Mouse (Mus musculus) colon, adult 2 months (tissue): ENCODE results near the gene Gm7271. TPM values are rescaled to one million over a fixed set of nuclear protein-coding genes. Genes with fewer than 3 reads are reported as not detected.

Source experiments
- polyA plus RNA-seq: library from polyadenylated mRNA; depleted of rRNA; stranded (reverse); fragments of >200 nt; gene quantifications from 2 replicates; pipeline ENCODE4 v1.2.3, GENCODE M21; 2012; rRNA removed

The Gm7271 gene
- polyA plus RNA-seq: not detected in 2 replicates

GRCm38 (mm10) chr5:76483811-76484210 is at the start of gene Gm7271:
Gene Gm7271, plus strand, starts transcription at chr5:76484040.

GRCm38 (mm10) chr5:76529040-76529703 is 45.3 kb downstream of the Gm7271 start, which contains the start of gene Exoc1:
Gene Exoc1, plus strand, starts transcription at chr5:76529311.

Other genes starting within 250 kb of the Gm7271 start
- gene Clock, start 179.2 kb upstream of the Gm7271 start, polyA plus RNA-seq: 12.0 and 14.5 TPM in 2 replicates
- gene Pdcl2, start 152.9 kb upstream of the Gm7271 start, polyA plus RNA-seq: not detected in 2 replicates
- gene Nmu, start 120.3 kb upstream of the Gm7271 start, polyA plus RNA-seq: 8.4 and 9.1 TPM in 2 replicates
- gene Exoc1, start 45.3 kb downstream of the Gm7271 start, polyA plus RNA-seq: 14.7 and 20.1 TPM in 2 replicates
- gene Cep135, start 104.7 kb downstream of the Gm7271 start, polyA plus RNA-seq: 0.60 and 0.78 TPM in 2 replicates
- gene C530008M17Rik, start 172.5 kb downstream of the Gm7271 start, polyA plus RNA-seq: 48.4 and 53.0 TPM in 2 replicates